Comparison of ENCODE assay signal across 8 mouse cellular contexts in the genomic region with DNA sequence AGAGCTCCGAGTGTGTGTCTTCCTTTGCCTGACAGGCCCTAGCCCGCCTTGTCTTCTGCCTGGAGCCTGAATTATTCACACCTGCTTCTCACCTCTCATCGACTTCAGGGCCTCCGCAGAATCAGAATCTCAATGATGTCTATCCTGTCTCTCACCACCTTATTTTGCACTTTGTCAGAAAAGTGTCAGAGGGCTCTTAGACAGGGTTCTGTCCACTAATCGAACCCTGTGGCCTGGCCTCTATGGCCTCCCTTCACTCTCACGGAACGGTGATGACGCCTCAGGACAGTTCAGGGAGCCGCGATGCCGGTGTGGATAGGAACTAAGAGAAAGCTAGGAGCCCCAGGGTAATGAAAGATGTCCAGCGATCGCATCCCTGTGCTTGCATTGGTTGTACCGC. TPM values are rescaled to one million over a fixed set of nuclear protein-coding genes. Genes with fewer than 3 reads are reported as not detected.
DNase-seq lines count a peak whose midpoint lies in the region; ATAC-seq and TF ChIP-seq lines count a peak whose summit lies in the region.

A gene (plus strand): TSS at position 301 of the 400 bp plus-strand sequence.

- ATAC-seq in limb, embryonic 11.5 days (ENCODE audit: insufficient number of reproducible peaks, low FRiP score, low TSS enrichment, low read depth): no peak
- no peak for ATAC-seq in stomach, postnatal 0 days (ENCODE audit: low FRiP score, low TSS enrichment)

- peak within 1 kb of the TSS; percentile 69 for H3K27ac ChIP-seq in gastrocnemius, adult 2 months
- H3K27ac ChIP-seq in testis, adult 2 months (ENCODE audit: control insufficient read depth, insufficient read depth, low read depth, low read length): no peak within 1 kb of the TSS
- no peak within 1 kb of the TSS for H3K27ac ChIP-seq in limb, embryonic 11.5 days (replicated peaks; ENCODE audit: low read depth, low read length)
- no peak within 1 kb of the TSS for H3K27ac ChIP-seq in stomach, postnatal 0 days (replicated peaks)

- intact Hi-C loops in gastrocnemius, adult 2 months (cut with DNase I): no loop called here

- no peak for TF ChIP-seq CTCF in gastrocnemius, adult 2 months (IDR thresholded peaks at IDR 0.05)
- no peak for TF ChIP-seq CTCF in testis, adult 2 months (IDR thresholded peaks at IDR 0.05; ENCODE audit: control insufficient read depth, insufficient read depth, insufficient replicate concordance, low read depth, low read length)
- no peak for TF ChIP-seq CTCF in stomach, postnatal 0 days (IDR thresholded peaks at IDR 0.05; ENCODE audit: low read depth)

- peaks cover 22% of the 10 kb centered on the region for H3K4me1 ChIP-seq in testis, adult 2 months (ENCODE audit: control insufficient read depth, insufficient read depth, low read length)
- peaks cover 3% of the 10 kb centered on the region; the same call in 1 of the 2 replicates for H3K4me1 ChIP-seq in limb, embryonic 11.5 days (ENCODE audit: control insufficient read depth, insufficient read depth, low read length)
- no peaks in the 10 kb centered on the region for H3K4me1 ChIP-seq in stomach, postnatal 0 days (replicated peaks; ENCODE audit: control insufficient read depth, insufficient read depth)

- DNase-seq in gastrocnemius, adult 2 months: no peak
- no peak for DNase-seq in gastrocnemius, adult 8-10 months (ENCODE audit: low spot score in 2 of 2)
- no peak for DNase-seq in testis, postnatal 14 days (ENCODE audit: low spot score)
- no peak for DNase-seq in limb, embryonic 11.5 days (ENCODE audit: low spot score)
- no peak for DNase-seq in stomach, postnatal 0 days (ENCODE audit: low spot score)
- no peak for DNase-seq in frontal cortex, postnatal 25 days (ENCODE audit: low spot score in 2 of 2)
- no peak for DNase-seq in kidney, adult 11 months

- TF ChIP-seq POLR2A in testis, adult 2 months (IDR thresholded peaks at IDR 0.05; ENCODE audit: control insufficient read depth, low read depth, low read length): no peak

- H3K36me3 ChIP-seq in testis, adult 2 months (ENCODE audit: control insufficient read depth, insufficient read depth, low read length): no peaks in the 10 kb centered on the region
- no peaks in the 10 kb centered on the region for H3K36me3 ChIP-seq in limb, embryonic 11.5 days (ENCODE audit: control insufficient read depth, insufficient read depth, low read length)
- H3K36me3 ChIP-seq in stomach, postnatal 0 days (ENCODE audit: control insufficient read depth, insufficient read depth, low read length): no peaks in the 10 kb centered on the region

- H3K4me3 ChIP-seq in gastrocnemius, adult 2 months: peak within 1 kb of the TSS; percentile 81
- peak within 1 kb of the TSS; percentile 61 for H3K4me3 ChIP-seq in testis, adult 2 months (ENCODE audit: control insufficient read depth, low read depth, low read length)
- H3K4me3 ChIP-seq in limb, embryonic 11.5 days (ENCODE audit: low read depth, low read length): peak within 1 kb of the TSS; percentile 69
- peak within 1 kb of the TSS; percentile 59 for H3K4me3 ChIP-seq in stomach, postnatal 0 days (ENCODE audit: low read depth, low read length)

- H3K9ac ChIP-seq in limb, embryonic 11.5 days (ENCODE audit: low read length): peak within 1 kb of the TSS; percentile 63
- H3K9ac ChIP-seq in stomach, postnatal 0 days (ENCODE audit: low read length): peak within 1 kb of the TSS; percentile 58

- H3K4me2 ChIP-seq in limb, embryonic 11.5 days (ENCODE audit: low read depth, severe bottlenecking): peak within 1 kb of the TSS; percentile 95
- H3K4me2 ChIP-seq in stomach, postnatal 0 days (replicated peaks; ENCODE audit: low read depth): peak within 1 kb of the TSS; percentile 82

- TF ChIP-seq EP300 in stomach, postnatal 0 days (optimal IDR thresholded peaks at IDR 0.05): no peak

- H3K9me3 ChIP-seq in limb, embryonic 11.5 days (ENCODE audit: control insufficient read depth, low read length): no peaks in the 10 kb centered on the region
- H3K9me3 ChIP-seq in stomach, postnatal 0 days (ENCODE audit: control insufficient read depth, low read length): no peaks in the 10 kb centered on the region

- 4% methylated on average over 14 of the region's 14 CpGs for WGBS in limb, embryonic 11.5 days
- 16% methylated on average over 14 of the region's 14 CpGs for WGBS in stomach, postnatal 0 days

- H3K27me3 ChIP-seq in testis, adult 2 months (ENCODE audit: control insufficient read depth, insufficient read depth, low read length): no peaks in the 10 kb centered on the region
- H3K27me3 ChIP-seq in limb, embryonic 11.5 days (ENCODE audit: control insufficient read depth, insufficient read depth, low read length): peaks cover 53% of the 10 kb centered on the region
- peaks cover 6% of the 10 kb centered on the region; the same call in 1 of the 2 replicates for H3K27me3 ChIP-seq in stomach, postnatal 0 days (ENCODE audit: control insufficient read depth, insufficient read depth, low read length)

RNA-seq across cellular contexts. Expression of the gene that starts here (rescaled TPM):
- 1 to 10 TPM; 2.4 to 3.8 TPM for total RNA-seq in gastrocnemius, adult 2 months (2021)
- total RNA-seq in gastrocnemius, adult 8-10 months (2022): 1 to 10 TPM; 1.6 to 2.4 (median 1.8) TPM
- polyA plus RNA-seq in testis, adult 2 months (2012; rRNA removed): 1.5 and 1.7 TPM in 2 replicates
- 2.8 and 3.3 TPM in 2 replicates for polyA plus RNA-seq in limb, embryonic 11.5 days (2014; fragmentation: Nextera tagmentation; extraction: Ambion mirVana)
- 6.1 and 6.3 TPM in 2 replicates for polyA plus RNA-seq in stomach, postnatal 0 days (2015; fragmentation: Nextera tagmentation; extraction: Ambion mirVana)
